Mouse (Mus musculus) right cerebral cortex, postnatal 14 days (tissue): ENCODE measurements around the gene Nelfa.
"Not testable (repeated sequence)": the region's sequence is repeated elsewhere in the genome, so short reads cannot be mapped to it uniquely, and the experiment has no call there.

ENCODE experiments used
- DNase-seq: peaks from one replicate; pipeline ENCODE4 v3.0.0; 2022

Gene Nelfa

DNA sequence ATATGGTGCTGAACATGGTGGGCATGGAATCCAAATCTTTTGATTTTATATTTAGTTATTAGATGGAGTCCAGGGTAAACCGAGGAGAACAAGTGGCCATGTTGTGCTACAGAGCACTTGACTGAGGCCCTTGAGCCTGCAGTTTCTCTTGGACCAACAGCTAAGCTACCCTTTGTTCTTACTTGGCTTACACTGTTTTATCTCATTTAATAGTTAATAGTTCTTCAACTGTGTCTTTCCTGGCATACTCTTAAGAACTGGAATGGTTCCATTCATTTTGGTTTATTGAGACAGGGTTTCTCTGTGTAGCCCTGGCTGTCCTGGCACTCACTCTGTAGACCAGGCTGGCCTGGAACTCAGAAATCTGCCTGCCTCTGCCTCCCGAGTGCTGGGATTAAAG lies 19.6 kb downstream of the Nelfa start:
- not testable (repeated sequence) for DNase-seq

DNA sequence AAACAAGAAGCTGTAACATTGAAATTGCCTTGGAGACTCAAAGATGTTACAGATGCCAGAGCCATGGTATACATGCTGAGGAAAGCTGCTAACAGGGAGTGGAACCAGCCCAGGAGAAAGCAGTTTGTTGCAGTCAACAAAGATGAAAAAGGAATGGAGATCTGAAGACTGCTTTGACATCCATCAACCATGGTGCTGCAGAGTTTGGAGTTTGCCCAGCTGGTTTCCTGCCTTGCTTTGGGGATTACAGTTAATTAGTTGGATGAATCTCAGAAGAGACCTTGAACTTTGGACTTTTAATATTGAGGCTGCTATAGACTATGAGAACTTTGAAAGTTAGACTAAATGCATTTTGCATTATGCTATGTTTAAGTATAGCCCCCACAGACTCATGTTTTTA lies 21.2 kb downstream of the Nelfa start:
- not testable (repeated sequence) for DNase-seq

DNA sequence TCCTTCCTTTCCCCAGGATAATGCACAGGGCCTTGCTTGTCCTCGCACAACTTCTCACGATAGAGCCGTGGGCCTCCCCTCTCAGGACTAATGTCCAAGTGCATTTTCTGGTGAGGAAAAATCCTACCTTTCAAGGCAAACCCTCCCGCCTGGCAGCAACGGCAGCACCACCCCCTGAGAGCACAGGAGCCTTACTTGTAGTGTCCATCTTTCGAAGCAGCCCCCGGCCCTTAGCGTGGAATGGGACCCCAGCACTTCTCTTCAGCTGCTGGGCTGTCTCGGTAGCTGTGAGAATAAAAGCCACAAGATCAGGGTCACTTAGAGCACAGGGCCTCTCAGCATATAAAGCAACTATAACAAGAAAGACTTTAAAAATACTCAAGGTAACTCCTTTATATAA lies 33.0 kb downstream of the Nelfa start:
- no peak for DNase-seq

DNA sequence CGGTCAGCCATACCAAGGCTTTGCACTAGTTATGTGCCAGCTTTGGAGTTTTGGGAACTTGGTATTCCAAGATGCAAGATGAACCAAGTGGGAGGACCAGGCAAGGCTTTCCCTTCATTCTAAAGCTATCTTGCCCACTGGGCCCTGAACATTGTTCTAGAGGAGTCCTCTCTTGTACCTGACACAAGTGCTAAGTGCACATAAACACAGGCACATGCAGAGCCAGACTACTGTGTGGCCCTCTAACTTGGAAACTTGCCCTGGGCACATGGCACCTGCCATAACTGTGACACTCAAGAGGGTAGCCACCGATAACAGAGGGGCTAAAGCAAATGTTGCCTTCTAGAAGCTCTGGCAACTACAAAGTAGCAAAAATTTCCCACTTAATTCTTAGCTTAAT lies 33.5 kb downstream of the Nelfa start:
- no peak for DNase-seq

DNA sequence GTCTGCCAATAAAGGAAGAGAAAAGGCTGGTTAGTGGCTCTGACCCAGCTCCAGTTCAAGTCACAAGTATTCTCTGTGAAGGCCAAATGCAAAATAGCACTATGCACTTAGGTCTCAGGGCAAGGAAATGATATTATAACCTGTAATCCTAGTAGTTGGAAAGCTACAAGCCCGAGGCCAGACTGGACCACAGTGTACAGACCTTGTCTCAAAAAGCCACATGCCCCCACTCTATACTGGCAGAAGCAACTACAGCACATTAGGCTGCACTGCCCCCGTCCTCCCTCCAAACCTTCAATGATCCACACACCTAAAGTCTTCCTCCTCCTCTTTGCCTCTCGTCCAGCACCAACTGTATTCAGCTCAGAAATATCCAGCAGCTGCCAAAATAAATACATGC lies 34.9 kb downstream of the Nelfa start:
- DNase-seq, result no peak

DNA sequence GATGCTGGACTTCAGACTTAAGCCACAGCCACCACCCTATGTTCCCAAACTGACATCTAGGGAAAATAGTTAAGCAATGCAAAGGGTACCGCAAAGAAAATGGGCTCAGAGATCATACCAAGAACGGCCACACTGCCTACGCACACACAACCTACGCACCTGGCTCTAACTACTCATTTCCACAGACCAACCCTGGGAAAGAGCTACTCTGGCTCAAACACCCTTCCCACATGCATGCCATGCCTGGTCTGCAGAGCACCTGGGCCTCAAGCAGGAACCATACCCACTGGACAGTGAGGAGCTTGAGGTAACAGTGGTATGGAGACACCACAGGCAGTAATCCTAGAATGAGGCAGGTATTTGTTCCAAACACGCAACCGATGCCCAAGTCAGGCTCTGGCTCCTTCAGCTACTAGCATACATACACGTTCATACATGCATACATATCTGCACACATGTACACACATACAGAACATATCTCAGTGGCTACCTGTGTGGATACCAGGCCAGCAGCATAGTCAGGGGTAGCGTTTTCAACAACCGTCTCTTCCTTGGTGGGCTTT lies 35.4 kb downstream of the Nelfa start:
- no peak for DNase-seq

DNA sequence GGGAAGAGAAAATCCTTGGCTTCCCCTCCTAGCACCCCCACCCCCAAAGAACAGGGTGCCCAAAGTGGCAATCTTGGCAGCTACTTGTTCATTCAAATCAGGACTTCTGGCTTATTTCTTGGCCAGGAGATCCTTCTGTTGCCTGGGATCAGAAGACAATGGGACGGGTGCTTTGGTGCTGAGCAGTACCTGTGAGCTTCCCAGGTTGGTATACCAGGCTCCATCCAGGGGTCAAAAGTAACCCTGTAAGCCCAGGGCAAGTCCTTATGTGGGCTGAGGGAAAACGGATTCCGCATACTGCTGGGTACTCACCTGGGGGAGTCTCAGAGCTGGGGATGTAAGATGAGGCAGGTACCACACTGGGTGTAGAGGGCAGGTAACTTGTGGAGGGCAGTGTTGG lies 36.1 kb downstream of the Nelfa start:
- no peak for DNase-seq

DNA sequence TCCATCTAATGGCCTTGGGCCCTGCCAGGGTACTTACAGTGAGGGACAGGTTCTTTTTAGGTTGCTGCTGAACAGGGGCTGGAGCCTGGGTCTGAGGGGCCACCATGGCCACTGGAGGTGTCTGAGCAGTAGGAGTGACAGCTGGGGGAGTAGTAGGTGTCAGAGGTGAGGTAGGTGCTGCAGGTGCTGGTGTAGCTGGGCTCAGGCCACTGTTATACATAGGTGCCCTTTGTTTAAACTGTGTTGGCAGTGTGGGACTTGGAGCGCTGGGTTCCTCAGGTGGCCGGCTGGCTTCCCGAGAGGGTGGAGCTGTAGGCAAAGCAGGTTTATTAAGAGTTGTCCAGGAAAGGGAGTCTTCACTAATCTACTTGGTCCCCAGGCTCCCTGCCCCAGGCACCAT lies 37.0 kb downstream of the Nelfa start:
- no peak for DNase-seq

DNA sequence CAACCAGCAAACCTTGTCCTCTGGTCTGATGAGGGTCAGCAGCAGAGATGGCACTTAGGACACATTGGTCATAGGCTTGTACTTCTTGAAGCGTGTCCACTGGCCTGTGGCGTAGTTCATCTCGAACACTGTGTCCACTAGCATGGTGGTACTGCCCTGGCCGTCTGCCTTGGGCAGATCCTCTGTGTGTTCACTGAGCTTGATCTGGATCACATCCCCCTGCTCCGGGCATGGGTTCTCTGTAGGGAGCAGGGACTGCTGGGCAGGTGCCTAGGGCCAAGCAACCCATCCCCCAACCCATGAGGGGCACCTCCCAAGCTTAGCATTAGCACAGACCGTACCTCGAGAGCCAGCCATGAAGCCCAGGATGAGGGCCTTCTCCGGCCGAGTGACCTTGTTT lies 37.5 kb downstream of the Nelfa start:
- DNase-seq, result no peak

DNA sequence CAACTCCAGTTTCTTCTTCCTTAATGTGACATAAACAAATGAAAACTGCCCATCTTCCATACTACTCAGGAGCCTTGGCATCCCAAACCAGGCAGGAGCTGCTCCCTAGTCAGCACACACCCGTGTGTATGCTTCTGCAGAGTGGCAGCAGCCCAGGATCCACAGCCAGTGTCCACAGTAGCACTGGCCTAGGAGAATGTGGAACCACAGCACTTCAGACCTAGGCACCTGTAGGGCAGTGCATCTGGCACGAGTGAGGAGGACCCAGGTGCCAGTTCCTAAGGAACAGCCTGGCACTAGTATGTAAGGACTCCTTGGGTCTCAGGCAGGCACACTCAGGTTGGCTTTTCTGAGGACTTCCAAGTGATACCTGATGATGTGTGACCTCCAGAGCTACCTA lies 39.1 kb downstream of the Nelfa start:
- DNase-seq, result no peak

DNA sequence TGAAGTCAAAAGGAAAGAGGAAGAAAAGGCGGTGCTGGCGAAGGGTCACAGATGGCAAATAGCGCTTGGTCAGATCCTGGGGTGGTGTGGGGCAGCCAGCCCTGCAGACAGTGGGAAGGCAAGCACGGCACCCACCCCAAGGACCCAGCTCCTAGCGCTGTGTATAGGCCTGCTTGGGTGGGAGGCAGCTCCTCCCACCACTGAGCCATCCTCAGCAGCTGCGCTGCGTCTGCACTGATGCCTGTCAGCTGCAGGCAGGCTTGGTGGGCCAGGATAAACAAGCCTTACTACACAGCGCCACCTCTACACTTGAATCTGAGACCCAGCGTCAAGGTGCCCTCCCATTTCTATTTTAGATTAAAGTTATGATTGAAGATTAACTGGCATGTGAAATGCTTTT lies 41.1 kb downstream of the Nelfa start:
- no peak for DNase-seq

DNA sequence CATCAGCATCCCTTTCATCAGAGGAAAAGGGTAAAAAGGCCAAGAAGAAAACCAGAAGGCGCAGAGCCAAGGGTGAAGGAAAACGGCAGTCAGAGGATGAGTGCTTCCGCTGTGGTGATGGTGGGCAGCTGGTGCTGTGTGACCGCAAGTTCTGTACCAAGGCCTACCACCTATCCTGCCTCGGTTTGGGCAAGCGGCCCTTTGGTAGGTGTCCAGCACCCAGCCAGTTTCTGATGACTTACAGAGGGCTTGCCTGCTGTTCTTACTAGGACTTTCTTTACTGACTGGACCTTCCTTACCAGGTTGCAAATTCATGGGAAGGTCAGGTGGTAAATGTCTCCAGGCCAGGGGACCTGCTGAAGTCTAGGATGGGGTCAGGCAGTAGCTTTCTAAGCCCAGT lies 42.8 kb downstream of the Nelfa start:
- DNase-seq, result no peak

DNA sequence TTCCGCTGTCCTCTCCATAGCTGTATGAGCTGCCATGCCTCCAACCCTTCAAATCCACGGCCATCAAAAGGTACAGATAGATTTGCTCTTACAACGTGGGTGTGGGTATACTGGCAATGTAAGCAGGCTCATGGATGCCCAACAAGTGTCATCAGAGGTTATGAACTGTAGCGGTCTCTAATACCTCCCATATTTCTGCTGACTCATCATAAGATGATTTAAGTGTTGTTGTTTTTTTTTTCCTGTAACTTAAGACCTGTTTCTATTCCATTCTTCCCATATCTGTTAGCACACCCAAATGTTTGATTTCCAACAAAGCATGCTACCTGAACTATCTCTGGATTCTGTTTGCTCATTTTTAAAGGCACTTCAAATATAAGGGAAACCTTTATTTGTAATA lies 55.1 kb downstream of the Nelfa start:
- no peak for DNase-seq

DNA sequence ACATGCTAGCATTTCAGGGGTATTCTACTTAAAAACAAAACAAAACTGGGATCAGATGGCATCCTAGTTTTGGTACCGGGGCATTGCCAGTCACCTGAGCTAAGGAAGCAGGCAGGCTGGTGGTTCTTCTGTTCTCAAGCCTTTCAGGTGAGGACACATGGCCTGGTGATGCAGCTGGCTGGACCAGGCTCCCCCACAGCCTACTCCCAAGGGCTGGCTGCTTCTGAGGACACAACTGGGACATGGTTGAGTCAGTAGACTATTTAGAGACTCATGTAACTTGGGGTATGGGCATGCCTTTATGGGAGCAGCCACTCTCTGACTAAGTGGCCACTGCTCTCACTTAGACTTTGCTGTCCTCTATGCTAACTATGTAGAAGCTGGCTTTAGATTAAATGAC lies 60.7 kb downstream of the Nelfa start:
- no peak for DNase-seq

DNA sequence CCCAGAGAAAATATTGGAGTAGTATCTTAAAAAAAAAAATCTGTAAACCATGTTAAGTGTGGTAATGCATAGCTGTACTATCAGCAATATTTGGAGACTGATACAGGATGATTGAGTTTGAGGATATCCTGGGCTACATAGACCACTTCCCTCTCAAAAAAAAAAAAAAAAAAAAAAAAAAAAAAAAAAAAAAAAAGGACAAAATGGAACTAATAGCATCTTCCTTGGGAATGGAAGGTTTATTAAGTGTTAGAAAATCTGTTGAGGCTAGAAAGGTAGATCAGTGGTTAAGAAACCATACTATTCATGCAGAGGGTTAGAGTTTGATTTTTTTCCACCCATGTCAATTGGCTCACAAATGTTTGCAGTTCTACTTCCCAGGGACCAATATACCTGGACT lies 78.5 kb downstream of the Nelfa start:
- no peak for DNase-seq

DNA sequence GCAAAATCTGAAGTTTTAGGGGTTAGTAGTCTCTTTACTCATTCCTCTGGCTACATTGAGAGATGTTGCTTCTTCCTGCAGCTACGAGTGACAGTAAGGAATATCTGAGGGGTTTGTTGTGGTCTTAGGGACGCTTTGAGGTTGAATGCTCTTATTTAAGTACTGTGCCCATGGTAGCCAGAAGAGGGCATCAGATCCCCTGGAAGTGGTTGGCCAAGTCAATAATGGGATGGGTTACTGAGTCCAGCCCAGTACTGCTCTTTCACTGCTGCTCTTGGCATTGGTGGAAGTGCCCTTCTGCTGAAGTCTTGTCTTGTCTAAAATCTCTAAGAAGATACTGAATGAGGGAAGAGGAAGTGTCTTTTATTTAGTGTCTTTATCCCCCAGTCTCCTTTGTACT lies 82.2 kb downstream of the Nelfa start:
- DNase-seq, result no peak

DNA sequence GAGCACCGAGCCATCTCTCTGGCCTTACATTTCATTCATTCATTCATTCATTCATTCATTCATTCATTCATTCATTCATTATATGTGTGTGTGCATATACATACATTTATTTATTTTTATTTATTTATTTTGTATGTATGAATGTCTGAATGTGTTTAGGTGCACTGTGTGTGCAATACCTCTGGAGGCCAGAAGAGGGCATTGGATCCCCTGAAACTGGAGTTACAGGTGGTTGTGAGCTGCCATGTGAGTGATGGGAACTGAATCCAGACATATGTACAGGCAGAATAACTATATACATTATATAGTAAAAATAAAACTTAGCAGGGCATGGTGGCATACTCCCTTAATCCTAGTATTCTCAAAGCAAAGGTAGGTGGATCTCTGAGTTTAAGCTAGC lies 83.1 kb downstream of the Nelfa start:
- DNase-seq, result no peak

DNA sequence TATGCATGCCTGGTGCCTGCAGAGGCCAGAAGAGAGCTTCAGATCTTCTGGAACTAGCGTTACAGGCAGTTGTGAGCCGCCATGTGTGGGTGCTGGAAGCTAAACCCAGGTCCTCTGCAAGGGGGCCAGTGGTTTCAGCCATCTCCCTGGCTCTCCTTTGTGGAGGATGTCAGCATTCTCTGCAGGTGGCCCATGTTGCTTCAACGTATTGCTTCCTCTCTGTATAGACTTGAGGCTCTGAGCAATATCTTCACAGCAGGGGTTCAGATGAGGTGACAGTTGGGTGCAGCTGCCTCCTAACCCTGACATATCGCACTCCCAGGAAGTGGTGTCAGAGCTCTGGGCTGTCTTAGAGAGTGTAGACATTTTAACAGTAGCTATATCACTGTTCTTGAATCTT lies 84.7 kb downstream of the Nelfa start:
- DNase-seq, result no peak
